Mouse (Mus musculus): ENCODE measurements around the gene Tmem254c.
"Not testable (repeated sequence)": the region's sequence is repeated elsewhere in the genome, so short reads cannot be mapped to it uniquely, and the experiment has no call there.

DNA sequence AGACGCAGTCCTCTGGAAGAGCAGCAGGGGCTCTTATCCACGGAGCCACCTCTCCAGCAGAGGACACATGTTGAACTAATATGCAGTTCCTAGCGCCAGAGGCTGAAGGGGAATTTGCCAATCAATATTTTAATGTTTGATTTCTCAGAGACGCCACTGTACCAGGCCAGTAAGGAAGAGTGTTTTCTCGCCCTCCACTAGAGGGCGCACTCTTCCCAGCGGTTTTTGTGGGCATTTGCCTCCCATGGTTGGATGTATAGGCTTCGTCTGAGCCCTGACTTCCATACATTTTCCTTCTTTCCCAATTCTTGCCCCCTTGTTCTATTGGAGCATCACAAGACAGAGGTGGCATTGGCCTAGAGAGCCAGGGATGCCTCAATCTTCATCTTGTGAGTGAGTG, 20.1 kb downstream of the Tmem254c start:
- not testable (repeated sequence) for TF ChIP-seq CTCF (IDR thresholded peaks at IDR 0.05; ENCODE audit: low read depth); EP300 (optimal IDR thresholded peaks at IDR 0.05)

Data from stomach, postnatal 0 days (tissue).